Mouse (Mus musculus): Measurements from ENCODE around the gene Spock2. TPM values are rescaled to one million over a fixed set of nuclear protein-coding genes. Genes with fewer than 3 reads are reported as not detected.
A peak's percentile ranks its signal among the peaks of the same experiment; 100 is the strongest.

Spock2 gene
- polyA plus RNA-seq, 1 experiment from 2014 or later = 103 TPM

DNA sequence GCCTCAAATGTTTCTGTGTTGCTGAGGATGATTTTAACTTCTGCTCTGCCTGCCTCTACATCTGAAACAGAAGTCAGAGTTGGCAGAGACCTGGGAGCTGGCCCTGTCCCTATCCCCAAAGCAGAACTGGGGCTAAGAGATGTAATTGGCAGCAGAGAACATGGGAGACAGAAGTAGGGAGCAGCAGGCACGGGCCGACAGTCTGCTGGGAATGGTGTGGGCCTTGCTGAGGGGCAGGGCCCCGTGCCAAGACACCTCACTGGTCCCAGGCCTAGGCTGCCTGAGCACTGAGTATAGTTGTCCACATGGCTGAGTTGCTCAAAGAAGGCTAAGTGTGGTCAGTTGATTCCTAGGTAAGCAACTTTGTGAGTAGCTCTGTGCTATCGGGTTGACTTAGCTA, 22.0 kb upstream of the Spock2 start:
- H3K9ac ChIP-seq = no peak overlapping the region
- ATAC-seq (ENCODE audit: low read depth) = no peak
- H3K36me3 ChIP-seq = no peaks in the 10 kb centered on the region
- H3K27me3 ChIP-seq = no peaks in the 10 kb centered on the region
- no peak overlapping the region for H3K27ac ChIP-seq (replicated peaks)
- peaks cover 30% of the 10 kb centered on the region for H3K4me1 ChIP-seq (replicated peaks)
- H3K4me2 ChIP-seq = no peak overlapping the region
- H3K4me3 ChIP-seq = no peak overlapping the region
- 77% methylated on average over 4 of the region's 4 CpGs for WGBS
- H3K9me3 ChIP-seq = no peaks in the 10 kb centered on the region

- WGBS = 76% methylated on average over 2 of the region's 2 CpGs
- ATAC-seq (ENCODE audit: low read depth) = no peak
These were observed 13.7 kb upstream of the Spock2 start for GRCm38 (mm10) chr10:60092311-60092710.

DNA sequence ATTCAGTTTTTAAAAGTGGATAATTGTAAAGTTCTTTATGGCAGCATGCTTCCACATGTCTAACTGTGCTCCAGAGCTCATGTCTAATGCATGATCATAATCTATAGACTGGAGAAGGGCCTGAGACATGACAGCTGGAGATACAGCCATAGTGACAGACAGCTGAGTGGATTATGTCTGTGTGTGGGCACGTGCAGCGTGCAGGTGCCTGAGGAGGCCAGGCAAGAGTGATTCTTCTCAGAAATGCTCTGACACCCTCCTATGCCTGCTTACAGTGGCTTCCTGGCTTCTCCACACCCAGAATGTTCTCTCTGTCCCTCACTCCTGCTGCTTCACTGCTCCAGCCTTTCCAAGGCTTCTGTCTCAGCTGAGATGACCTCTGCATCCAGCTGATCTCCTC, 12.3 kb upstream of the Spock2 start:
- Histone ChIP-seq H3K9me3 (no peaks in the 10 kb centered on the region), H3K27me3 (no peaks in the 10 kb centered on the region), H3K9ac (no peak overlapping the region), H3K27ac (replicated peaks) (no peak overlapping the region), H3K4me2 (no peak overlapping the region), H3K4me3 (no peak overlapping the region), H3K4me1 (replicated peaks) (0 out of 2 replicates have a peak, but pooled peaks cover 2% of the 10 kb centered on the region), H3K36me3 (0 out of 2 replicates have a peak, but pooled peaks cover 7% of the 10 kb centered on the region)
- WGBS = 95% methylated on average over 2 of the region's 2 CpGs
- ATAC-seq (ENCODE audit: low read depth) = no peak

More at GRCm38 (mm10) chr10:60092311-60092710, 13.7 kb upstream of the Spock2 start:
- Histone ChIP-seq H3K9ac (no peak overlapping the region), H3K27me3 (no peaks in the 10 kb centered on the region), H3K9me3 (no peaks in the 10 kb centered on the region), H3K4me1 (replicated peaks) (peaks cover 7% of the 10 kb centered on the region; the same call in 1 of the 2 replicates), H3K4me3 (no peak overlapping the region), H3K36me3 (no peaks in the 10 kb centered on the region), H3K27ac (replicated peaks) (no peak overlapping the region), H3K4me2 (no peak overlapping the region)

- Histone ChIP-seq H3K4me1 (replicated peaks) (no peaks in the 10 kb centered on the region), H3K36me3 (0 out of 2 replicates have a peak, but pooled peaks cover 16% of the 10 kb centered on the region), H3K27ac (replicated peaks) (no peak overlapping the region), H3K4me2 (no peak overlapping the region), H3K9ac (no peak overlapping the region), H3K4me3 (no peak overlapping the region), H3K27me3 (no peaks in the 10 kb centered on the region), H3K9me3 (no peaks in the 10 kb centered on the region)
- 88% methylated on average over 2 of the region's 2 CpGs for WGBS
- ATAC-seq (ENCODE audit: low read depth) = no peak
These were observed 10.5 kb upstream of the Spock2 start for GRCm38 (mm10) chr10:60095558-60095957.

DNA sequence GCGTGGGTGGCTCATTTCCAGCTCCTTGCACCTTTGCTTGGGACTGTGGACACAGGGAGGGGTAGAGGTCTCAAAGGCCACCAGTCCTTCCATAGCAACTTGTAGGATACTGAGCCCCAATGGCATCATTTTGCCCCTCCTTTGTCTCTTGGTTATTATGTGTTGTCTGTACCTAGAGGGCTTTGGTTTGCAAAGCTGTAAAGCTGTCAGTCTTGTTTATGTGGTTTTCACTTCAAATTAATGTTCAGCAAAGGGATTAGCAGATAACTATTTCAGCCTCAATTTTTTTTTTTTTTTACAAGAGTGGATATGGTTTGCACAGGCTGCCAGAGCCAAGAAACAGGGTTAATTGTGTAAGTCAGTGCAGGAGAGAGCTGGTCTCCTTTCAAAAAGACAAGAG, 9.7 kb upstream of the Spock2 start:
- 48% methylated on average over 1 of the region's 1 CpGs for WGBS
- H3K36me3 ChIP-seq = 0 out of 2 replicates have a peak, but pooled peaks cover 16% of the 10 kb centered on the region
- no peak for ATAC-seq (ENCODE audit: low read depth)
- H3K9me3 ChIP-seq = no peaks in the 10 kb centered on the region
- H3K27ac ChIP-seq (replicated peaks) = no peak overlapping the region
- no peak overlapping the region for H3K4me2 ChIP-seq
- no peak overlapping the region for H3K9ac ChIP-seq
- no peaks in the 10 kb centered on the region for H3K27me3 ChIP-seq
- H3K4me3 ChIP-seq = no peak overlapping the region
- no peaks in the 10 kb centered on the region for H3K4me1 ChIP-seq (replicated peaks)

- H3K4me2 ChIP-seq = no peak overlapping the region
- no peaks in the 10 kb centered on the region for H3K4me1 ChIP-seq (replicated peaks)
- no peak overlapping the region for H3K27ac ChIP-seq (replicated peaks)
- H3K36me3 ChIP-seq = 0 out of 2 replicates have a peak, but pooled peaks cover 16% of the 10 kb centered on the region
- H3K27me3 ChIP-seq = no peaks in the 10 kb centered on the region
- no peak overlapping the region for H3K9ac ChIP-seq
- H3K4me3 ChIP-seq = no peak overlapping the region
- ATAC-seq (ENCODE audit: low read depth) = no peak
- no peaks in the 10 kb centered on the region for H3K9me3 ChIP-seq
- WGBS = 94% methylated on average over 9 of the region's 9 CpGs
These were observed 8.9 kb upstream of the Spock2 start for GRCm38 (mm10) chr10:60097146-60097545.

GRCm38 (mm10) chr10:60097774-60098173, 8.2 kb upstream of the Spock2 start:
- H3K9me3 ChIP-seq = no peaks in the 10 kb centered on the region
- no peak overlapping the region for H3K4me3 ChIP-seq
- H3K4me2 ChIP-seq = no peak overlapping the region
- no peak for ATAC-seq (ENCODE audit: low read depth)
- WGBS = 82% methylated on average over 5 of the region's 5 CpGs
- H3K4me1 ChIP-seq (replicated peaks) = no peaks in the 10 kb centered on the region
- no peak overlapping the region for H3K27ac ChIP-seq (replicated peaks)
- no peaks in the 10 kb centered on the region for H3K27me3 ChIP-seq
- H3K9ac ChIP-seq = no peak overlapping the region
- 0 out of 2 replicates have a peak, but pooled peaks cover 16% of the 10 kb centered on the region for H3K36me3 ChIP-seq

DNA sequence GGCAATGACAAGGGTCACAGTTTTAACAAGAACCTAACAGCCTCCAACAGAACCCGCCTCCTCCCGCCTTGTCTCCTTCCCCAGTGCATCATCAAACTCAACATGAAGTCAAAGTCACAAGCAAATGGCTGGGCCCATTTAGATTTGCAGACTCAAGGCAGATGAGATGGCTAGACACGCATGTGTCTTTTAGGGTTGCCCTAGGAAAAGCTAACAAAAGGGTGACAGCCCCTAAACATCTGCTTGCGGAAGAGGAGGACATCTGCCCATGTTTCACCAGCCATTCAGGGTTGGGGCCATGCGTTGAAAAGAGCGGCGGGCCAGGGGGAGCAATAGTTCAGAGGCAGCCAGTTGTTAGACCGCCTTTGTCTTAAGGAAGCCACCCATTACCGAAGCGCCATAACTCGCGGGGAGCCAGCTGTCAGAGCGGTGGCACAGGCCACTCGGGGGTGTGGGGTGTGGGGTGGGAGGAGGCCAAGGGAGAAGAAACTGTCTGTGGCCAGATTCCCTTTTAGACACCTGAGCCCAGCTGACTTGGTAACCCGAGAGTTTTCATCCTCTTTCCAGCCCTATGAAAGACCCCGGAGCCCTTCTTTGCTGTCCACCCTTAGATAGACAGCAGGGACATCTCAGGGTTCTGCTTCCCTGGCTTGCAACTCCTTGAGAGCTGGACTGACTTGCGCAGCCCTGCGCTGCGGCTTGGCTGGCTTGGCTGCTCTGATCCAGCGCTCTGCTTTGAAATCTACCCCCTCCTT, 451 bp upstream of the Spock2 start:
- Histone ChIP-seq H3K4me3 (peak overlapping the region; percentile 84), H3K27me3 (no peaks in the 10 kb centered on the region), H3K36me3 (no peaks in the 10 kb centered on the region), H3K9me3 (no peaks in the 10 kb centered on the region), H3K4me1 (replicated peaks) (peaks cover 54% of the 10 kb centered on the region), H3K4me2 (peak overlapping the region; percentile 77), H3K27ac (replicated peaks) (peak overlapping the region; percentile 97), H3K9ac (peak overlapping the region; percentile 96)
- ATAC-seq (ENCODE audit: low read depth) = peak; percentile 59
- 2% methylated on average over 20 of the region's 20 CpGs for WGBS

DNA sequence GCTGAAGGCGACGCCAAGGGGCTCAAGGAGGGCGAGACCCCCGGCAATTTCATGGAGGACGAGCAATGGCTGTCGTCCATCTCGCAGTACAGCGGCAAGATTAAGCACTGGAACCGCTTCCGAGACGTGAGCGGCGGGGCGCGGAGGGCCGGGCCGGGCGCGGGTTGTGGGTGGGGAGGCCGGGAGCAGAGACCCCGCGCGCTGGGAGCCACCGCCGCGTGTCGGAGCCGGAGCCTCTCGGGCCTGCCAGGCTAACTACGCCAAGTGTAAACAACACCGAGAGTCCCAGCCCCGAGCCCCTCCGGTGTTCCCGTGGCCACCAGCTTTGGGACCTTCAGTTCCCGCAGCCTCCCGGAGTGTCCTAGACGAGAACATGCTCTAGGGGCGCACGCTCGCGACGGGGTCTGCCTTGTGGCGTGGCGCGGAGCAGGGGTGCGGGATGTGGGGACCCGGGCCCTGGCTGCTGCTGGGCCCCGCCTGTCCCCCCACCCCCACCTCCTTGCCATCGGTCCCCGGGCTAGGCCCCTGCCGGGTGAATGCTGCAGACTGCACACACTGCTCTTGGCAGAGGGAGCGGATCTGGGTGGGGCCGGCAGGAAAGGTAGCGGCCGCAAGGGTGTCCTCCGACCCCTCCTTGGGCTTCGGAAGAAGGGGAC, 640 bp downstream of the Spock2 start:
- peak overlapping the region; percentile 77 for H3K4me2 ChIP-seq
- no peaks in the 10 kb centered on the region for H3K36me3 ChIP-seq
- H3K9ac ChIP-seq = peak overlapping the region; percentile 96
- H3K9me3 ChIP-seq = no peaks in the 10 kb centered on the region
- WGBS = 1% methylated on average over 56 of the region's 57 CpGs
- peaks cover 65% of the 10 kb centered on the region for H3K4me1 ChIP-seq (replicated peaks)
- H3K27me3 ChIP-seq = no peaks in the 10 kb centered on the region
- peak overlapping the region; percentile 97 for H3K27ac ChIP-seq (replicated peaks)
- H3K4me3 ChIP-seq = peak overlapping the region; percentile 84
- peak; percentile 75 for ATAC-seq (ENCODE audit: low read depth)

DNA sequence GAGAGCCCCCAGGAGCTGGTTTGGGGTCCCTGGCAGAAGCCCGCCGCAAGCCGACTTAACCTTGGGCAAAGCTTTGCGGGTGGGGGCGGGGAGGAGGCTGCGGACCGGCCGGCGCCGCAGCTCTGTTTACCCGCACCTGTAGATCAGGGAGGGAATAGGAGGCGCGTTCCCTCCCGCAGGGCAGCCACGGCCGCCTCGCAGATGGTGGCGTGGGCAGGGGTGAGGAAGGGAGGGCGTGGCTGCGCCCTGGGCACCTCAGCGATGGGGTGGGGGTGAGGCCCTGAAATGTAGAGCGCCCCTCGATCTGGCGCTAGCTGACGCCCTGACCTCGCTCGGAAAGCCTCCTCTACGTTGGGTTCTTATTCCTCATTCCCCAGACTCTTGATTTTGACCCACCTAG, 1.4 kb downstream of the Spock2 start:
- no peaks in the 10 kb centered on the region for H3K9me3 ChIP-seq
- peak overlapping the region; percentile 77 for H3K4me2 ChIP-seq
- peak overlapping the region; percentile 84 for H3K4me3 ChIP-seq
- H3K27ac ChIP-seq (replicated peaks) = peak overlapping the region; percentile 97
- H3K9ac ChIP-seq = peak overlapping the region; percentile 96
- no peaks in the 10 kb centered on the region for H3K36me3 ChIP-seq
- ATAC-seq (ENCODE audit: low read depth) = no peak
- peaks cover 66% of the 10 kb centered on the region for H3K4me1 ChIP-seq (replicated peaks)
- under 1% methylated on average over 28 of the region's 28 CpGs for WGBS
- no peaks in the 10 kb centered on the region for H3K27me3 ChIP-seq

GRCm38 (mm10) chr10:60108321-60109111, 2.5 kb downstream of the Spock2 start:
- Histone ChIP-seq H3K27me3 (no peaks in the 10 kb centered on the region), H3K4me3 (peak overlapping the region; percentile 84), H3K9ac (peak overlapping the region; percentile 96), H3K27ac (replicated peaks) (peak overlapping the region; percentile 97), H3K4me2 (peak overlapping the region; percentile 77), H3K36me3 (no peaks in the 10 kb centered on the region), H3K4me1 (replicated peaks) (peaks cover 73% of the 10 kb centered on the region), H3K9me3 (no peaks in the 10 kb centered on the region)
- ATAC-seq (ENCODE audit: low read depth) = no peak
- WGBS = 45% methylated on average over 17 of the region's 17 CpGs

GRCm38 (mm10) chr10:60109336-60109735, 3.3 kb downstream of the Spock2 start:
- Histone ChIP-seq H3K4me3 (peak overlapping the region; percentile 13), H3K27ac (replicated peaks) (peak overlapping the region; percentile 81), H3K9ac (peak overlapping the region; percentile 96), H3K36me3 (no peaks in the 10 kb centered on the region), H3K27me3 (no peaks in the 10 kb centered on the region), H3K4me1 (replicated peaks) (peaks cover 79% of the 10 kb centered on the region), H3K4me2 (peak overlapping the region; percentile 77), H3K9me3 (no peaks in the 10 kb centered on the region)
- 64% methylated on average over 8 of the region's 8 CpGs for WGBS
- no peak for ATAC-seq (ENCODE audit: low read depth)
